Mouse (Mus musculus) urinary bladder, postnatal 4 days (tissue): ENCODE data around the gene Doc2a.
"Not testable (repeated sequence)": the region's sequence is repeated elsewhere in the genome, so short reads cannot be mapped to it uniquely, and the experiment has no call there.

ENCODE experiments used
- DNase-seq, 2 experiments: peaks; one replicate each; pipeline ENCODE4 v3.0.0; 2021 to 2022; ENCODE audit warnings: low spot score in 2 of 2

Gene Doc2a

DNA sequence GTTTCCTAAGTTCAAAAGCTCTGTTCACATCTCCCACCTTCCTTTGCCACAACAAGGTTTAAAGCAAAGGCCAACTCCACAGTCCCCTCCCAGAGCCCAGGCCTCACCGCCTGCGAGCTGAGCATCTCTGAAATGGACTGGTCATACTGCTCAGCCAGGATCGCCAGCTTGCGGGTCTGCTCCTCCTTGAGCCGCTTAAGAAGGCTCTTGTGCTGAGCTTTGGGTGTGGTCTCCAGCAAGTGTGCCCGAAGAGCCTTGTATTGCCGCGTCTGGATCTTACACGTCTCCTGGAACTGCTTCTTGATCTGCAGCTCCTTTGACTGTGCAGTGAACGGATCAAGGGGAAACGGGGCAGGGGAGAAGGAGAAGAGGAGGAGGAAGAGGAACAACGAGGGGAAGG, 20.8 kb downstream of the Doc2a start:
- DNase-seq, result no peak

DNA sequence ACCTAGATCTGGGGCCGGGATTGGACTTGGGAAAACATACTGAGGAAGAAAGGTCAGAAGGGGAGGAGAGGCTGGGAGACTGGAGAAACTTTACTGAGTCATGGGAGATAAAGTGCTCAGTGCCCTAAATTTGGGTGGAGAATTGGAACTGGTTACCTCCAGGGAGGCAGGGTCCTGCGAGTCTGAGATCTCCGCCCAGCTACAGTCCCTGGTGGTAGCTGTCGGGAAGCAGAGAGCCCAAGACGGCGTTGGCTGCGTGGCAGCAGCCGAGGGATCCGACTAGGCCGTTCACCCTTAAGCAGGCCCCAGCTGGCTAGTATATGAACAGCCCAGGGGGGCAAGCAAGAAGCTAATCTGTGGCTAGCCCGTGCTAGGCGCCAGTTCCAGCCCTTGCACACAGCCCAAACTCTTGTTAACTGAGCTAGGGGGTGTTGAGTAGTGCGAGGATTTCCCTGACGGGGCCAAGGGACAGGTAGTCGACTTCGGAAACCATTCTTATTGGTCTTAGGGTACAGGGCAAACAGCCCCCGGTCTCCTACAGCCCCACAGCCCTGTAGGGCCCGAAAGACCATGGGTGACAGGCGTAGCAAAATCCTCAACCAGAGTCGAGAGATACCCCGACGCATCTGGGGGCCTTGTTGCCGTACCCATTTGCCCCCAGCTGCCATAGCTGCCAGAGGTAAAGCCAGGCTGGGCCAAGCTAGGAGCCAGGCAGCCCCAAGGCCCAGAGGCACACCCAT, 22.7 kb downstream of the Doc2a start:
- no peak for DNase-seq

DNA sequence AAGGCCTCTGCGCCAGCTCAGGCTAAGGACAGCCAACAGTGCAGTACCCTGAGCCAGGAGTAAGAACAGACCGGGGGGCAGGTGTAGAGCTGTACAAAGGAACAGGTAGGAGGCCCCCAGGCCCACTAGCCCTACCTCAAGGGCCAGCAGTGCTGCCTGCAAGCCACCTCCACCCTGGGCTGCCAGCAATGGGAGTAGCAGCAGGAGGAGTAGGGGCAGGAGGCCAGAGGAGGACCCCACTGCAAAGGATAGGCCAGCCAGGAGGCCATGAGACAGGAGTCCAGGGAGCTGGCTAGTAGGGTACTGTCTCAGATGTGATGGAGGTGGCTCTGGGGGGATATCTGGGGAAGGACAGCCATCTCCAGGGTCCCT, 23.3 kb downstream of the Doc2a start:
- no peak for DNase-seq

DNA sequence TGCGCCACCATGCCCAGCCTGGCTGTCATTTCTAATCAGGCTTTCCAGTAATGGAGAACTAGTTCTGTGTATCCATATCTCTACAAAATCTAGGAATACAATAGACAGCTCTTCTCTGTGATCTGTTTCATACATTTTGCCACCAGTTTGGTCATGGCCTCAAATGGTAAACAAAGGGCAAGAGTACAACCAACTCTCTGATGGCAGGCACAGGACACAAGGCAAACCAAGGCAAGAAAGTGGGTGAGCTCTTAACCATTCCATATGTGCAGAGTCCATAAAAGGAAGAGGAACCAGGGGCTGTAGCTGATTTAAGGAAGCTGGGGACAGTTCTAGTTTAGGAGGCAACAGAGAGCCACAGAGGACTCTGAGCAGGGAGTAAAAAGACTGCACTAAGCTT, 30.0 kb downstream of the Doc2a start:
- DNase-seq, result no peak

DNA sequence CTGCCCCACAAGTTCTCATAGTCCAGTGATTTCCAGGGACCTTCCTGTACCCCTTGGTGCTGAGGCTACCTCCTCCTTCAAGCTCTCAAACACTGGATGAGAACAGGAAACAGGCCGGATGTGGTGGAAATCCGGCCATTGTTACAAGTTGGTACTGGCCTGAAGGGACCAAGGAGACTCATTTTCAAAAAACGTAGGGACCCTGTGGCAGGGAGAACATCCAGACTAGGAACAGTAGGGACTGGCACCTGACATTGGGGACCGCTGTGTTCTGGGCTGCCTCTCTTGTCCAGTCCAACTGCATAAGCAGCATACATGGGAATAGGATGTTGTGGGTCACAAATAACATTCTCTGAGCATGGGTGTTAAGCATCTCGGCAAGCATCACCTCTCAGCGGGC, 33.8 kb downstream of the Doc2a start:
- DNase-seq, result no peak

DNA sequence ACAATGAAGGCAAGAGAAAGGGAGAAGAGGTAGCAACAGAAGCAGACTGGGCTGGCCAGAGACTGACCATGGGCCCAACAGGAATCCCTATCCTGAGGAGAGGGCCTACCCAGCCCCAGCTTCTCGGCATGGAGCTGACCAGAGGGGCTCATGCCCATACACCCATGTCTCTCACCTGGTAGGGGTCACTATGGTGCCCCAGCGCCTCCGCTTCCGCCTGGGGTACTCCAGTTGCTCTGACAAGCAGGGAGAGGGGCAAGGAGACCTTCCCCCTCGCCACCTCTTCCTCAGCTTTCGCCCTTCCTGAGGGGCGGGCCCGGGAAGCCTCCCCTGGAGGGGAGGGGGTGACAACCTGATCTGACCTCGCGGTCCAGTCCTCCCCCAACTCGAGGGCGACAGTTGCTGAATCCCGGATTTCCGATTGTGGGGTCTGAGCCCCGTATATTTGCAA, 36.5 kb downstream of the Doc2a start:
- DNase-seq, result no peak

DNA sequence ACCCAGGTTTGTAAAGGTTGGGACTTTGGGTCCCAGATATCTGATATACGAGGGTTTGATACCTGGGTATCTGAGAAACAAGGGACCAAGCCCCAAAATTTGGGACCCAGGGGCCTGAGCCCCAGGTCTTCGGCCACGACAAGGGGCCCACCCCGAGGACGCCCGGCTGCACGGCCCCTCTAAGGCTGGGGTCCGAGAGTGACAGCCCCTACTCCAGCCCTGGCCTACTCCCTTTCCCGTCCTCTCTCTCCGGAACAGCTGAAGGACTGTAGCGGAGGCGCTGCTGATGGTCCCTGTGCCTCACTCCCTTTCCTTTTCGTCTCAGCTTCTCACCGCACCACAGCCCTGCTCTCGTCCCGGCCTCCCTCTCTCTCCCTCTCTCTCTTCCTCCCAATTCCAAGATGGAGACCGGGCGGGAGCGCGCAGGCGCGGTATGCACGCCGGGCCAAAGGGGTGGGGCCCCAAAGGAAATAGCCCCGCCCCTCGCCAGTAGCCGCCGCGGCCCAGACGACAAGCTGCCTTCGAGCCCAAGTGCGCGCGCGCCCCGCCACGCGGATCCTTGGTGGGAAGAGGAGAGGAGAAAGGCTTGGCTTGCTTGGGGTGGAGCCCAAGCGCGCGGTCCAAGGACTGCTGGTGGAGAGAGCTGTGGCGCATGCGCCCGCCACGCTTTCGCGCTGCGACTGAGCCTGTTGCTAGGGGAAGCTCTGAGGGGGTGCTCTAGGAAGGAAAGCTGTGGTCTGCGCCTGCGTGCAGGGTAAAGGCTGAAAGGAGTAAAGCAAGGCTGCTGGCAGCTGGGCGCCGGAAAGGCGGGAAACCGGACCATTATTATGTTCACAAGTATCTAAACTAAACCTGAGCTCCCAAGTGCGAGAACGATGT, 37.3 kb downstream of the Doc2a start, which contains the start of gene Taok2:
Gene Taok2, minus strand, starts transcription at position 418 of the 879 bp plus-strand sequence.
- peak; percentile 97 to 99 for DNase-seq

DNA sequence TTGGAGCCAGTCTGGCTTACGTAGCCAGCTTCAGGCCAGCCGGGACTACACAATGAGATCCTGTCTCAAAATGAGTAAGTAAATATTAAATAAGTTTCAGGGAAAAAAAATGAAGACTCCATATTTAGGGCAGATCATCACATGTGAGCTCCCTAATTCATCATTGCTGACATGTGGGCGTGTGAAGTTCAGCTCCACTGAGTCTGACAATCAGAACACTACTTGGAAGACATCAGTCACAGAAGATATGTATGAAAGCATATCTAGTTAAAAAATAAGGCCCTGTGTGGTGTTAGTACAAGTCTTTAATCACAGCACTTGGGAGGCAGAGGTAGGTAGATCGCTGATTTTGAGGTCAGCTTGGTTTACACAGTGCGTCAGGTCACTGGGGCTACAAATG, 40.1 kb downstream of the Doc2a start:
- no peak for DNase-seq

DNA sequence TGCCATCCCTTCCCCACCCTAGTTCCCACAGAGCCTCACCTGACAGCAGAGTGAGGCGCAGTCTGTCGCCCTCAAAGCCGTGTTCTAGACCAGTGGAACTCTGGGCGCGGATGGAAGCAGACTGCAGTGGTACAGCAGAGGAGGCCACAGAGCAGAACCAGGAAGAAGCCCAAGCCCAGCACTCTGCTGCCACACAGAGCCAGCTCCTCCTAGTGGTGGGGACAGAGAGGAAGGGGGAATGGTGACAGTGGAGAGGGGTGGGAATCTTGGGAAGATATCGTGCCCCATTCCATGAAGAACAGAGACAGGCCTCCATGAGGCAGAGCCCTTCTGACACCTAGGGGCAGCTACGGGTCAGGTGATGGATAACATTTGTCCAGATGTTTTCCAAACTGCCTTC, 41.6 kb downstream of the Doc2a start:
- no peak for DNase-seq

DNA sequence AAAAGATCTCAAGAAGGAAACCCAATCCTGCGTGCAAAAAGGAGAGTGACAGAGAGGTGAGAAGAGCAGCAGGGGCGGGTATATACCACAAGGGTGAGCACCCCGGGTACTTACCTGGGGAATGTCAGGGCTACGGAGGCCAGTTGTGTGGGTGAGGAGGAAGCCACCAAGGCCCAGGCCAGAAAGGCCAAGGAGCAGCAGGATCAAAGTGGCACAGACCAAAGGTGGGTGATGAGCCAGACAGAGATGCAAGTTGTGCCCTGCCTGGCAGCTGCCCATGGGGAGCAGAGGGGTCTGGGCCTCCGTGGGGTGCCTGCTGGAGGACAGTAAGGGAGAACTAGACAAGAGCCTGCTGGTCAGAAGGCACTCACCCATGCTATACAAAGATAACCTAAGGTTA, 49.7 kb downstream of the Doc2a start:
- no peak for DNase-seq

DNA sequence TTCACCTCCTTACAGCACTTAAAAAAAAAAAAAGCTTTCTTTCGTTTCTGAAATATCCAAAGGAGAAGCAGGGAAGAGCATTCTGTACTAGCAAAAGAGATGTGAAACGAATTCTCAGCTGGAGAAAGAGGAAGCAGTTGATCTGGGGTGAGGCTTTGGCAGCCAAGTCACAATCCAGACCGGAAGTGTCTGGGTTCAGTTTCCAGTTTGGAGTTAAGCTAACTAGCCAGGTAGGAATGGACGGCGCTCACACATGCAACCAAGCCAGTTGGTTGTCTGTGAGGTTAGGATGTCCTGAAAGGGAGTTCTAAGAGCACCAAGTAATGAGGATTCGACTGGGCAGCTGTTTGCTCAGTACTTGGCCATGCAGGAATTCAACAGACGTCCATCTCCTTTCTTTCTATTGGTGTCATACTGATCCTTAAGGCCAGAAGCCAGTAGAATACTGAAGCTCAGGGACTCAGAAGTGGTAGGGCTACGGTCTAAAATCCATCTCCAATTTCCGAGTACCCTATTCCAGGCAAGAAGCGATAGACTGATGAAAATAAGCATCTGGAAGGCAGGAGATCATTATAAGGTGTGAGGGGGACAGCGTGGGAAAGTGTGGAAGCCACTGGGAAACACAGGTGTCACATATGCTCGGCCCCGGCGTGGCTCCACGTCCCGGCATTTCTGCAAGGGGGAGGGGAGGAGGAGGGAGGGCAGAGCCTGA, 50.3 kb downstream of the Doc2a start:
- DNase-seq, result no peak

DNA sequence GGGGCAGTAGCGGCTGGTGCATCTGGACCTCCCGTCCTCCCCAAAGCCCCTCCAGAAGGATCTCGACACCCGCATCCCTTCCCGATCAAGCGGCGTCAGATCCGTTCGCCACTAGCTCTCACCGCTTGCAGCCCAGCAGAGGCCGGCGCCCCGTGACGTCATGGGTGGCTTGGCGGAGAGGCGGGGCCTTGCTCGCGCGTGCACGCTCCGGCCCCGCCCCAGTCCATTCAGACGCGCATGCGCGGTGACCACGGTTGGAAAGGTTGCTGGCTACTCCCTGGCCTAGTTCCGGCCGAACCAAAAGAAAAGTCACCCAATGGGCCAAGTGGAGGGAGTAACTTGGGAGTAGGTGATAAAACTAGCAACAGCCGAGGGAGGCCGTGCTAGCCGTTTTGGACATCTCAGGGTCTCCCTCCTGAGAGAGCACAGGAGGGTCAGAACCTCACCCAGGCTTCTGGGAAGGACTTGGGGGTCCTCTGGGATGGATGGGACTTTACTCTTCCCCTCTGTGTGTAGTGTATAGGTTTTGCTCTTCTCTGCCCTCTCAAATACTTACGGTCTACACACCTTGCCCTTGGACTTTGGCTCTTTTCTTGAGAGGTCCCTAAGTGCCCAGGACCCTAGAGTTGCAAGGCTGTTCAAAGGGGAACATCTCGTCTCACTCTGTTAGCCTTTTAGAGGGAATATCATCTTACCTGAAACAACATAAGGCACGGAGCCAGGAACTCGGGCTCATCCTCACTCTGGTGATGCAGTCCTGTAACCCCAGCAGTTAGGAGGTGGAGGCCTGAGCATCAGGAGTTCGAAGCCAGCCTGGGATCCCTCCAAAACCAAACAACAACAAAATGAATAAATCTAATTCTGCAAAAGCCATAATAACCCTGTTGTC, 51.1 kb downstream of the Doc2a start:
- peak; percentile 97 to 99 for DNase-seq

DNA sequence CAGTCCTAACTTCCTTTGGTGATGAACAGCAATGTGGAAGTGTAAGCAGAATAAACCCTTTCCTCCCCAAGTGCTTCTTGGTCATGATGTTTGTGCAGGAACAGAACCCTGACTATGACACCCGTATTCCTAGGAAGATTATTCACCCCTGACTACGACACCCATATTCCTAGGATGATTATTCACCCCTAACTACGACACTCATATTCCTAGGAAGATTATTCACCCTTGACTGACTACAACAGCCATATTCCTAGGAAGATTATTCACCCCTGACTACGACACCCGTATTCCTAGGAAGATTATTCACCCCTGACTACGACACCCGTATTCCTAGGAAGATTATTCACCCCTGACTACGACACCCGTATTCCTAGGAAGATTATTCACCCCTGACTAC, 52.6 kb downstream of the Doc2a start:
- DNase-seq, result not testable (repeated sequence)
